Mouse (Mus musculus) erythroblast, embryonic 14.5 days (primary cell): ENCODE data around the gene Arhgap18. TPM values are rescaled to one million over a fixed set of nuclear protein-coding genes. Genes with fewer than 3 reads are reported as not detected.

ENCODE experiments used
- H3K27me3 ChIP-seq: 2 replicates; pipeline ENCODE4 v1.6.1; 2012; ENCODE audit warnings: inconsistent platforms; ENCODE audit not compliant: control insufficient read depth
- H3K36me3 ChIP-seq: 2 replicates; pipeline ENCODE4 v1.6.1; 2012; ENCODE audit warnings: mild to moderate bottlenecking, inconsistent platforms; ENCODE audit not compliant: control insufficient read depth
- H3K4me1 ChIP-seq: 2 replicates; pipeline ENCODE4 v1.6.1; 2012; ENCODE audit warnings: inconsistent platforms; ENCODE audit not compliant: control insufficient read depth
- H3K4me3 ChIP-seq: replicated peaks from 2 replicates; pipeline ENCODE3; 2012; ENCODE audit warnings: moderate library complexity, mild to moderate bottlenecking, inconsistent platforms
- H3K9me3 ChIP-seq: 2 replicates; pipeline ENCODE4 v1.6.1; 2012; ENCODE audit warnings: low read length, inconsistent platforms, mixed read lengths; ENCODE audit not compliant: control insufficient read depth
- GATA1 ChIP-seq: IDR thresholded peaks from 2 replicates; pipeline ENCODE4 v1.6.1; 2012; ENCODE audit warnings: low read length, inconsistent platforms, mixed read lengths
- TAL1 ChIP-seq: IDR thresholded peaks from 3 replicates; pipeline ENCODE4 v1.6.1; 2012; ENCODE audit warnings: low read length, inconsistent platforms, mixed read lengths
- polyA plus RNA-seq: library from polyadenylated mRNA; stranded (reverse); fragments of >175 nt; gene quantifications from 2 replicates; pipeline ENCODE4 v1.2.3, GENCODE M21; 2012

Arhgap18 gene
- polyA plus RNA-seq: 0.05 TPM in 1 of 2 replicates, not detected in the other

DNA sequence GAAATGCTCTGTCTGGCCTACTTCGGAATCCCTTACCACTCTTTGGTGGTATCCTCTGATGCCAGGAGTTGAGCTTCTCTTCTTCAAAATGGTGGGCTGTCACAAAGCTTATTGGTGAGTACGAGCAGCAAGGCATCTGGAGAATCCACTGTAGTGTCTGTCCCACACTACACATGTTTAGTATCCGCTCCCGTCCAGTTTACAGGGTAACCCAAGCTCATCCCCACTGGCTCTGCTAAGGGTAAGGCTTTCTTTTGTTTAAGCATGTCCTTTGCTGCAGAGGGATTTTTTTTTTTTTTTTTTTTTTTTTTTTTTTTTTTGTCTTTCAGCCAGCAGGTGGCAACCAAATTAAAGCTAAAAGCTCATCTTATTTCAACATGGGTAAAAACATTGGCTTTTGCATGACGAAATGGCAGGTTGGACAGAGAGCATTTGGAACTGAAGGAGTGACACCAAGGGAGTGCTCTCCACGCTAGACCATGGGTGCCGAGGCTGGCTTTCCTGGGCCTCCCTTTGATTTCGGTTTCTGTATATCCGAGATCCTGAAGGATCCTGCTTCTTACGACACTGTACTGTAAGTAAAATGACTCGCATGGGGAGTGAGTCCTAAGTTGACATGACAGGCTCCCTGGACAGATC is at the start of gene Arhgap18:
Gene Arhgap18 (plus strand): TSS at position 493 of the 639 bp plus-strand sequence.
- H3K36me3 ChIP-seq: no peaks in the 10 kb centered on the region
- peaks cover 6% of the 10 kb centered on the region for H3K4me1 ChIP-seq
- TF ChIP-seq GATA1 (no peak), TAL1 (peak; percentile 19; the same call in 1 of the 3 replicates)
- no peaks in the 10 kb centered on the region for H3K9me3 ChIP-seq
- H3K27me3 ChIP-seq: no peaks in the 10 kb centered on the region
- no peak within 1 kb of the TSS for H3K4me3 ChIP-seq

DNA sequence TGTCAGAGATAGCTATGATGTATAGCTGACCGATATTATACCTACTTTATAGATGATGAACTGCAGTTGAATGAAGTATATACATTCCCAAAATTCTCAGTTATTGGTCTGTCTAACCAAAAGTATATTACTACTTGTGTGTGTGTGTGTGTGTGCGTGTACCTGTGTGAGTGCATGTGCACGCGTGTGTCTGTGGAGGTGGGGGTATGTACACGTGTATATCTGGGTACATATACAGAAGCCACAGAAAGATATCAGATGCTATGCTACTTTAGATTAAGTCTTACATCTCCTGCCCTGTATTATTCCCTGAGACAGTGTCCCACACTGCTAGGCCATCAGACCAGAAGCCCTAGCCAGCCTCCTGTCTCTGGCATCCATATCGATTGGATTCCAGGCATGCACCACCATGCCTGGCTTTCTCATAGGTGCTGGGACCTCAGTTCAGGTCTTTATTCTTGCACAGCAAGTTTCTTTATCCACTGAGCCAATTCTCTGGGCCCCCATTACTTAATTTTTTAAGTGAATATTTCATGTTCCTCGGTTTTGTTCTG is 42.7 kb upstream of the Arhgap18 start:
- TF ChIP-seq TAL1 (no peak), GATA1 (no peak)
- no peaks in the 10 kb centered on the region for H3K36me3 ChIP-seq
- no peaks in the 10 kb centered on the region for H3K4me1 ChIP-seq
- H3K27me3 ChIP-seq: no peaks in the 10 kb centered on the region
- H3K9me3 ChIP-seq: no peaks in the 10 kb centered on the region
- no peak overlapping the region for H3K4me3 ChIP-seq

DNA sequence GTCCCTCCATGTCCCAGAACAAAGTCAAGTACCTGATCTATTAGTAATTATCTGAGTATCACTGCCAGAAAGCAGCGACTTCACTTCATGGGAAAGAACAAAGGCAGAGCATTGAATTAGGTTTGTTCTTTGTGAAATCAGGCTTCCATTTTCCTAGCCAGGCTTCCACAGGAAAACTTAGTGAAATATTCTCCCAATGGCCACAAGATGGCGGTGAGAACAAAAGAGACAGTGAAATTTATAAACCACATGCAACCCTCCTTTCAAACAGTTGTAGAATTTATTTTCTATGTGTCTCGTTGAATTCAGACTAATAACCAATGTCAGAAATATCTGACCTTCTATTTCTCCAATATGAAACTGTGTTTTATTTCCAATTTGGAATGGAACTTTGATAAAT is 42.2 kb upstream of the Arhgap18 start:
- H3K27me3 ChIP-seq: no peaks in the 10 kb centered on the region
- TF ChIP-seq TAL1 (no peak), GATA1 (no peak)
- no peak overlapping the region for H3K4me3 ChIP-seq
- no peaks in the 10 kb centered on the region for H3K9me3 ChIP-seq
- H3K36me3 ChIP-seq: no peaks in the 10 kb centered on the region
- no peaks in the 10 kb centered on the region for H3K4me1 ChIP-seq

- H3K9me3 ChIP-seq: no peaks in the 10 kb centered on the region
- H3K4me3 ChIP-seq: no peak overlapping the region
- H3K27me3 ChIP-seq: no peaks in the 10 kb centered on the region
- TF ChIP-seq GATA1: no peak
- TF ChIP-seq TAL1: no peak
- H3K4me1 ChIP-seq: no peaks in the 10 kb centered on the region
- no peaks in the 10 kb centered on the region for H3K36me3 ChIP-seq
Measured at GRCm38 (mm10) chr10:26713986-26714385, 39.2 kb upstream of the Arhgap18 start.

DNA sequence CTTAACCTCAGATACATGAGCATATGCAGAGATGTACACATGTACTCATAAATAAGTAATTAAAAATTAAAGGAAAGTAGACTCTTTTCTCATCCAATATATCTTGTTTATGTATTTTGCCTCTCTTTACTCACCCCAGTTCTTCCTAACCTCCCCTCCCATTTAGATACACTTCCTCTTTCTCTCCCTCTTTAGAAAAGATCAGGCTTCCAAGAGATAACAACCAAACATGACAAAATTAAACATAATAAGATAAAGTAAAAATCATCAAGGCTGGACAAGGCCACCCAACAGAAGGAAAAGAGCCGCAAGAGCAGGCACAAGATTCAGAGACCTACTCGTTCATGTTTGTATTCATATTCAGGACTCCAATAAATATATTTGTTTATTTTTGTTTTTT is 28.5 kb upstream of the Arhgap18 start:
- TF ChIP-seq TAL1 (no peak), GATA1 (no peak)
- Histone ChIP-seq H3K4me3 (no peak overlapping the region), H3K27me3 (no peaks in the 10 kb centered on the region), H3K9me3 (no peaks in the 10 kb centered on the region), H3K36me3 (no peaks in the 10 kb centered on the region), H3K4me1 (no peaks in the 10 kb centered on the region)

DNA sequence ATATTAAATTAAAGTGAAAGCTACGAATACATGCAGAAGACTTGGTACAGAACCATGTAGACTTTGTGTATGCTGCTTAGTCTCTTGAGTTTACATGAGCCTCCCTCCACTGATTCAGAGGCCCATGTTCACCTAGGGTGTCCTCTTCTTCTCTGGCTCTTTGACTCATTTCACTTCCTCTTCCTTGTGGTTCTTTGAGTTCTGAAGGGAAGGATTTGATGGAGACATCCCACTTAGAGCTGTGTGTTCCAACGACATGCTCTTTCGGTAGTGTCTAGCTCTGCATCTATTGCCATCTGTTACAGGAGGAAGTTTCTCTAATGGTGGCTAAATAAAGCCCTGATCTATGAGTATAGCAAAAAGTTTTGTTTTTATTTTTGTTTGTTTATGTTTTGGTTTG is 28.0 kb upstream of the Arhgap18 start:
- H3K4me3 ChIP-seq: no peak overlapping the region
- TF ChIP-seq GATA1 (no peak), TAL1 (no peak)
- no peaks in the 10 kb centered on the region for H3K4me1 ChIP-seq
- H3K9me3 ChIP-seq: no peaks in the 10 kb centered on the region
- H3K36me3 ChIP-seq: no peaks in the 10 kb centered on the region
- no peaks in the 10 kb centered on the region for H3K27me3 ChIP-seq

- TF ChIP-seq TAL1 (no peak), GATA1 (no peak)
- Histone ChIP-seq H3K27me3 (no peaks in the 10 kb centered on the region), H3K9me3 (no peaks in the 10 kb centered on the region), H3K4me3 (no peak overlapping the region), H3K36me3 (no peaks in the 10 kb centered on the region), H3K4me1 (peaks cover 6% of the 10 kb centered on the region)
Measured at GRCm38 (mm10) chr10:26750827-26751226, 2.4 kb upstream of the Arhgap18 start.

DNA sequence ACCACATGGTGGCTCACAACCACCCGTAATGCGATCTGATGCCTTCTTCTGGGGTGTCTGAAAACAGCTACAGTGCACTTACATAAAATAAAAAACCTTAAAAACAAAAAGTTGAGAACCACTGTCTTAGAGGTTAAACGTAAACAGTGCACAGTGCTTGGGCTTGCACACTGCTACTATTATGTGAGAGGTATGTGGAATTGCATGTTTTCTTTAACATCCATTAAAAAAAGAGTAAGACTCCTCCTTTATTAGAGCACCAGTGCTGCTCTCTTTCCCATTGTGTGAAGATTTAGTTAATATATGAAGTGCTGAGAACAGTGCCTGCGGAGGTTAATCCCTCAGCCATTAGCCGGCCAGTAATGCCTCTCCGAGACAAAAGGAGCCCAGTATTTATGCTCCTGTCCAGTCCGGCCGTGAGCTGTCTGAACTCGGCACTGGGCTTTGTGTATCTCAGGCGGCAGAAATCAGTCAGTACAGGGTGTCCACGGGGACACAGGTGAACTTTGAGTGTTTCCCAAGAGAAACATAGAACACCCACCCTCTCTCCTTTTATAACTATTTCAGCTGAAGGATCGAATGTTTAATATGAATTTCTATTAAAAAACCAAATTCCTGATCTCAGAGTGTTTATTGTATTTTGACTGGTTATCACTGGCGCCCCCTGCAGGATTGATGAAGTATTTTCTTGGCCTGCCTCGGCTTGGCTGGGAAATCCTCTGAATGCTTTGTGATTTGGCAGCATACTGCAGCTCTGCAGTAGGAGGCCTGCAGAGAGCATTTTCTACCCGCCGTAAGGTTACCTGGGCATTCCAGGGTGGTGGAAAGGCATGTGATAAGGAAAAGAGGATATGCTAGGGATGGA is 925 bp upstream of the Arhgap18 start:
- H3K9me3 ChIP-seq: no peaks in the 10 kb centered on the region
- TF ChIP-seq GATA1 (no peak), TAL1 (no peak)
- H3K36me3 ChIP-seq: no peaks in the 10 kb centered on the region

DNA sequence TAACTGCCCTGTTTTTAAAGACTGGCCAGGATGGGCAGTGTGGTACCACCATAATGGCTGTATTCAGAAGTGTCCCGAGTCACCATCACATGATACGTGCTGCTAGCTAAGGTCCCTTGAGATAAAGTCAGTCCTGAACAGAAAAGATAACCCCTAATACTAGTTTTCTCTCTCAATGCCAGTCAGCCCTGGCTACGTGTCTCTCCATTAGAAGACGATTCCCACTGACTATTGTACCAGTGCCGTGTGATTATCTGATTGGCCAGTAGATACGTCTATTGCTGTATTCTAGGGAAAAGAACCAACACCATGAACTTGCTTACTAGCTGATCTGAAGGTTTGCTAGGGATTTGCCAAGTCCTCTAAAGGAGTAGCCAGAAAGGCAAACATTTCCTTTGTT is 785 bp downstream of the Arhgap18 start:
- TF ChIP-seq TAL1 (no peak), GATA1 (no peak)
- Histone ChIP-seq H3K9me3 (no peaks in the 10 kb centered on the region), H3K4me1 (peaks cover 6% of the 10 kb centered on the region), H3K4me3 (no peak overlapping the region), H3K36me3 (no peaks in the 10 kb centered on the region), H3K27me3 (no peaks in the 10 kb centered on the region)

More for the DNA sequence above, 925 bp upstream of the Arhgap18 start:
- Histone ChIP-seq H3K4me3 (no peak overlapping the region), H3K27me3 (no peaks in the 10 kb centered on the region), H3K4me1 (peaks cover 6% of the 10 kb centered on the region)
